Mouse (Mus musculus) myocyte (in vitro differentiated cells): ENCODE data around the gene Ltbr. TPM values are rescaled to one million over a fixed set of nuclear protein-coding genes. Genes with fewer than 3 reads are reported as not detected.

ENCODE experiments used
- H3K27me3 ChIP-seq: one replicate; pipeline ENCODE4 v1.6.1; 2011; ENCODE audit not compliant: control insufficient read depth, insufficient read depth, insufficient read length
- H3K36me3 ChIP-seq: one replicate; pipeline ENCODE4 v1.6.1; 2011; ENCODE audit not compliant: control insufficient read depth, insufficient read depth
- H3K4me2 ChIP-seq: one replicate; pipeline ENCODE4 v1.6.1; 2011; ENCODE audit warnings: low read depth, control low read depth
- H3K4me3 ChIP-seq: one replicate; pipeline ENCODE4 v1.5.1; 2011; ENCODE audit warnings: mild to moderate bottlenecking, control low read depth, moderate library complexity
- H3K79me2 ChIP-seq: one replicate; pipeline ENCODE4 v1.6.1; 2011; ENCODE audit not compliant: control insufficient read depth, insufficient read depth
- H3ac ChIP-seq: one replicate; pipeline ENCODE4 v1.6.1; 2011; ENCODE audit not compliant: control insufficient read depth, insufficient read length
- CEBPB ChIP-seq: IDR thresholded peaks from 2 replicates; pipeline ENCODE4 v1.6.1; 2011; ENCODE audit warnings: mild to moderate bottlenecking, moderate library complexity; ENCODE audit not compliant: poor library complexity, insufficient read depth, severe bottlenecking
- E2F4 ChIP-seq: IDR thresholded peaks from one replicate; pipeline ENCODE4 v1.6.1; 2011; ENCODE audit warnings: mild to moderate bottlenecking, control low read depth, moderate library complexity; ENCODE audit not compliant: insufficient read depth
- MAX ChIP-seq: IDR thresholded peaks from one replicate; pipeline ENCODE4 v1.6.1; 2011; ENCODE audit warnings: low read depth, mild to moderate bottlenecking, control low read depth
- MYOD1 ChIP-seq, 3 experiments: IDR thresholded peaks; one replicate each; pipeline ENCODE4 v1.6.1; 2011; ENCODE audit warnings: control low read depth in 2 of 3, low read depth in 2 of 3, mild to moderate bottlenecking in 2 of 3, moderate library complexity in 1 of 3; ENCODE audit not compliant: insufficient read length in 2 of 3, control insufficient read depth in 1 of 3
- MYOG ChIP-seq, 3 experiments: IDR thresholded peaks; one replicate each; pipeline ENCODE4 v1.6.1; 2011; ENCODE audit warnings: control low read depth in 2 of 3, low read depth in 2 of 3, mild to moderate bottlenecking in 2 of 3; ENCODE audit not compliant: insufficient read length in 2 of 3, control insufficient read depth in 1 of 3, insufficient read depth in 1 of 3
- POLR2A ChIP-seq: IDR thresholded peaks from one replicate; pipeline ENCODE4 v1.6.1; 2011; ENCODE audit warnings: low read depth, mild to moderate bottlenecking, control low read depth, moderate library complexity; ENCODE audit not compliant: insufficient read length
- POLR2AphosphoS2 ChIP-seq: IDR thresholded peaks from one replicate; pipeline ENCODE4 v1.6.1; 2011; ENCODE audit warnings: low read depth, control low read depth; ENCODE audit not compliant: insufficient read length
- REST ChIP-seq: IDR thresholded peaks from one replicate; pipeline ENCODE4 v1.6.1; 2011; ENCODE audit warnings: mild to moderate bottlenecking, control low read depth, moderate library complexity; ENCODE audit not compliant: insufficient read depth, insufficient read length
- SRF ChIP-seq: IDR thresholded peaks from one replicate; pipeline ENCODE4 v1.6.1; 2011; ENCODE audit warnings: low read depth; ENCODE audit not compliant: control insufficient read depth, insufficient read length
- TCF12 ChIP-seq: IDR thresholded peaks from one replicate; pipeline ENCODE4 v1.6.1; 2011; ENCODE audit warnings: mild to moderate bottlenecking, control low read depth; ENCODE audit not compliant: poor library complexity, insufficient read depth, severe bottlenecking
- TCF3 ChIP-seq: IDR thresholded peaks from one replicate; pipeline ENCODE4 v1.6.1; 2011; ENCODE audit warnings: low read depth, control low read depth; ENCODE audit not compliant: insufficient read length
- USF1 ChIP-seq: IDR thresholded peaks from one replicate; pipeline ENCODE4 v1.6.1; 2011; ENCODE audit warnings: low read depth, mild to moderate bottlenecking, control low read depth, moderate library complexity
- polyA plus RNA-seq: library from polyadenylated mRNA; unstranded; fragments of >200 nt; fragmentation: generic; extraction: Trizol; gene quantifications from one replicate; pipeline ENCODE4 v1.2.1, GENCODE M21; 2012; ENCODE audit warnings: missing spikeins

The Ltbr gene
- polyA plus RNA-seq, 1 experiment: 79.0 TPM

GRCm38 (mm10) chr6:125359999-125360398 lies 46.3 kb upstream of the Ltbr start:
- Histone ChIP-seq H3K79me2 (peaks cover 18% of the 10 kb centered on the region), H3K4me2 (no peak overlapping the region), H3K36me3 (peaks cover 9% of the 10 kb centered on the region), H3K27me3 (no peaks in the 10 kb centered on the region), H3K4me3 (no peak overlapping the region), H3ac (no peak overlapping the region)
- TF ChIP-seq POLR2A (no peak), SRF (no peak), TCF12 (no peak), USF1 (no peak), TCF3 (no peak)

GRCm38 (mm10) chr6:125357334-125357733 lies 43.6 kb upstream of the Ltbr start:
- Histone ChIP-seq H3K27me3 (no peaks in the 10 kb centered on the region), H3K79me2 (peaks cover 42% of the 10 kb centered on the region), H3ac (no peak overlapping the region), H3K4me3 (no peak overlapping the region), H3K4me2 (no peak overlapping the region), H3K36me3 (peaks cover 9% of the 10 kb centered on the region)
- no peak for TF ChIP-seq MYOD1 (IDR thresholded peaks at IDR 0.05; ENCODE audit: control insufficient read depth in 1 of 3, insufficient read length in 2 of 3, low read depth in 2 of 3)
- no peak for TF ChIP-seq TCF12
- no peak for TF ChIP-seq USF1
- no peak for TF ChIP-seq E2F4
- no peak for TF ChIP-seq TCF3
- no peak for TF ChIP-seq SRF
- no peak for TF ChIP-seq CEBPB
- no peak for TF ChIP-seq REST
- no peak for TF ChIP-seq POLR2AphosphoS2
- TF ChIP-seq MYOG (IDR thresholded peaks at IDR 0.05; ENCODE audit: control insufficient read depth in 1 of 3, insufficient read depth in 1 of 3, insufficient read length in 2 of 3, low read depth in 2 of 3): no peak

GRCm38 (mm10) chr6:125356264-125356663 lies 42.6 kb upstream of the Ltbr start:
- Histone ChIP-seq H3K4me2 (no peak overlapping the region), H3ac (no peak overlapping the region), H3K36me3 (peaks cover 9% of the 10 kb centered on the region), H3K27me3 (no peaks in the 10 kb centered on the region), H3K79me2 (peaks cover 52% of the 10 kb centered on the region), H3K4me3 (no peak overlapping the region)
- no peak for TF ChIP-seq MYOD1 (IDR thresholded peaks at IDR 0.05; ENCODE audit: control insufficient read depth in 1 of 3, insufficient read length in 2 of 3, low read depth in 2 of 3)
- TF ChIP-seq POLR2A: no peak
- TF ChIP-seq E2F4: no peak
- no peak for TF ChIP-seq POLR2AphosphoS2
- no peak for TF ChIP-seq CEBPB

GRCm38 (mm10) chr6:125355197-125355741 lies 41.6 kb upstream of the Ltbr start:
- TF ChIP-seq TCF3 (no peak), TCF12 (no peak), POLR2A (no peak), CEBPB (no peak), MYOG (IDR thresholded peaks at IDR 0.05; ENCODE audit: control insufficient read depth in 1 of 3, insufficient read depth in 1 of 3, insufficient read length in 2 of 3, low read depth in 2 of 3) (peak in 2 of 3 experiments; percentile 41 to 87), MYOD1 (IDR thresholded peaks at IDR 0.05; ENCODE audit: control insufficient read depth in 1 of 3, insufficient read length in 2 of 3, low read depth in 2 of 3) (peak in 2 of 3 experiments; percentile 60 to 69)
- peaks cover 61% of the 10 kb centered on the region for H3K79me2 ChIP-seq
- peak overlapping the region; percentile 1 for H3K4me3 ChIP-seq

GRCm38 (mm10) chr6:125354352-125355151 lies 40.9 kb upstream of the Ltbr start:
- Histone ChIP-seq H3K4me2 (peak overlapping the region; percentile 77), H3K4me3 (peak overlapping the region; percentile 1), H3K27me3 (no peaks in the 10 kb centered on the region), H3K36me3 (peaks cover 4% of the 10 kb centered on the region), H3ac (no peak overlapping the region), H3K79me2 (peaks cover 68% of the 10 kb centered on the region)
- TF ChIP-seq REST (no peak), USF1 (peak; percentile 96), SRF (peak; percentile 22)

More at GRCm38 (mm10) chr6:125355197-125355741, 41.6 kb upstream of the Ltbr start:
- H3K36me3 ChIP-seq: peaks cover 5% of the 10 kb centered on the region
- H3ac ChIP-seq: no peak overlapping the region
- peak overlapping the region; percentile 77 for H3K4me2 ChIP-seq
- no peaks in the 10 kb centered on the region for H3K27me3 ChIP-seq

GRCm38 (mm10) chr6:125353655-125354054 lies 40.0 kb upstream of the Ltbr start:
- no peak for TF ChIP-seq MAX
- no peak overlapping the region for H3ac ChIP-seq
- H3K27me3 ChIP-seq: no peaks in the 10 kb centered on the region
- no peaks in the 10 kb centered on the region for H3K36me3 ChIP-seq
- H3K4me2 ChIP-seq: peak overlapping the region; percentile 77
- peaks cover 72% of the 10 kb centered on the region for H3K79me2 ChIP-seq
- H3K4me3 ChIP-seq: peak overlapping the region; percentile 1
